Mouse (Mus musculus) left cerebral cortex, adult 18-20 months (tissue): Measurements from ENCODE around the gene Olfr522. TPM values are rescaled to one million over a fixed set of nuclear protein-coding genes. Genes with fewer than 3 reads are reported as not detected.

Experiments
- DNase-seq, 2 experiments: peaks; one replicate each; pipeline ENCODE4 v3.0.0; 2021 to 2022; ENCODE audit warnings: low spot score in 2 of 2, mixed read lengths in 1 of 2
- long read RNA-seq, 2 experiments: library from polyadenylated mRNA; stranded (forward); transcript quantifications; one replicate each; pipeline ENCODE4 v2.0.0; 2021
- total RNA-seq, 2 experiments: library from RNA; stranded (reverse); gene quantifications; 2 replicates each; pipeline ENCODE4 v1.2.3; 2021

Olfr522 gene
- total RNA-seq: not detected
- long read RNA-seq, experiment 1: 0 reads
- long read RNA-seq, experiment 2: 0 reads

GRCm38 (mm10) chr7:140164664-140165063 lies at the start of gene Olfr522:
Olfr522 (minus strand) TSS chr7:140164764.
- DNase-seq: no peak

GRCm38 (mm10) chr7:140213841-140214240 lies 49.3 kb upstream of the Olfr522 start:
- DNase-seq: no peak

DNA sequence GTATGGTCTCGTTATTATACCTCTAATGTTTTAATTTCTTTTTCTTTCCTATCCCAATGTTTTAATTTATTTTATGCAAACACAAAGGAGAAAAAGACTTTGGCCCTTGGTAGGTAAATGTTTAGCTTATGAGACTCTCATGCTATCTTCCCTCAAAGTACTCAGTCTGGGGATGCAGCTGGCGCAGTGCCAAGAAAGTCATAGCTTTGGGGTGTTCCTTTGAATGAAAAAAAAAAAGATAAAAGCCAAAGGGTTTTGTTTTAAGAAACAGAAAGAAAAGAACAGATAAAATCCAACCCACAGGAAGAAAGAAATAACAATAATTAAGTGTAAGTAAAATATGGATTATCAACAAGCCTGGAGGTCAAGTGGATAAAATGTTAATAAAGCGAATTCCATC lies 44.1 kb upstream of the Olfr522 start:
- DNase-seq: no peak

DNA sequence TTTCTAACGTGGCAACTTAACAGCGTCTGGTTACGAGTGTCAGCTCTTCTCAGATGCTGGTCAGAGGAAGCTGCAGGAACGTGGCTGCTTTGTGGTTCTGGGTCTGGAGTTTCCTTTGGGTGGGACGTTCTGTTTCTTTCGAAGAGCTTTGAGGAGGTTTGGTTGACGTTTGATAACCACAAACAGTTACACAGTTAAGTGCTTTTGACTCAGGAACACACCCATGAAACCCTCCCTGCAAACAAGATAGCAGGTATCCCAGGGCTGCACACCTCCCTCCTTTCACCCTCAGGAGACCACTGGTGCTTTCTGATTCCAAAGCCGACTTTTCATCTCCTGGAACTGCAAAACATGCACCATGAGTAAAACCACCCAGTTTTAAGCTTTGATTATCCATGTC lies 43.6 kb upstream of the Olfr522 start:
- DNase-seq: no peak

- DNase-seq: no peak
Measured at GRCm38 (mm10) chr7:140206904-140207303, 42.3 kb upstream of the Olfr522 start.

GRCm38 (mm10) chr7:140205864-140206263 lies 41.3 kb upstream of the Olfr522 start, which contains the start of gene Olfr524:
Olfr524 (minus strand) TSS chr7:140205964.
- DNase-seq: no peak

DNA sequence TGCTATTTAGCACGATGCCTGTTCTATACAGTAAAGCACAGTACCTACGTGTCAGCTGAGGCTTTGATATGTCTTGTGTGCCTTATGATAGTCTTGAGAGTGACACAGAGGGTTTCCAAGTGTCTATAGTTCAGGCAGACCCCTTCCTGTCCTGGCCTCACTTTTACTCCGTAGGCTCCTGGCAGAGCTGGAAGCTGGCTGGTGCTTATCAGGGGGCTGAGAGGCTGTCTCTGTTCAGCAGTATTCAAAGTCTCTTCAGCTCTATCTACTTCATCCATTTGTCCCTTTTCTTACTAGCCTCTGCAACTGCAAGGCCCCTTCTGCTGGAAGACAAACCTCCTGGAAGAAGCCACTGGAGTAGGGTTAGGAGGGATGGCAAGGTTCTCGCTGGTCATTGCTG lies 36.5 kb upstream of the Olfr522 start:
- no peak for DNase-seq

GRCm38 (mm10) chr7:140196002-140196401 lies 31.4 kb upstream of the Olfr522 start:
- no peak for DNase-seq

DNA sequence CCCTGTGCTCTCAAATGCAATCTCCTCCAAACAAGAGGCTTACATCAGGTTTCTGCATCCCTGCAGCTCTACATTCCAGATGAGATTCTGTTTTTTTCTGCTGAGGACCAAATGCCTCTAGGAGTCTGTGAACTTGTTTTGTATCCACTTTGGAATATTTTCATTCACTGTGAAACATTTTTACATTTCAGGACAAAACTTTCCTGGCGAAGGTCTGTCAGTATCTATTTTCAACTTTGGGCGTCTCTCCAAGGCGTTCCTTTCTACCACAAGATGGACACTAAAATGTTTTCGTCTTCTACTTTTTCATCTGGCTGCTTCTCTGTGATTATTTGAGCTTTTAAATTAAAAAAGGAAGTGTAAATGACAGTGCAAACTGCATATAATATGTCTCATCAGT lies 29.5 kb upstream of the Olfr522 start:
- peak in 1 of 2 experiments; percentile 20 for DNase-seq

GRCm38 (mm10) chr7:140192851-140193250 lies 28.3 kb upstream of the Olfr522 start:
- DNase-seq: no peak

GRCm38 (mm10) chr7:140192445-140192844 lies 27.9 kb upstream of the Olfr522 start:
- no peak for DNase-seq

DNA sequence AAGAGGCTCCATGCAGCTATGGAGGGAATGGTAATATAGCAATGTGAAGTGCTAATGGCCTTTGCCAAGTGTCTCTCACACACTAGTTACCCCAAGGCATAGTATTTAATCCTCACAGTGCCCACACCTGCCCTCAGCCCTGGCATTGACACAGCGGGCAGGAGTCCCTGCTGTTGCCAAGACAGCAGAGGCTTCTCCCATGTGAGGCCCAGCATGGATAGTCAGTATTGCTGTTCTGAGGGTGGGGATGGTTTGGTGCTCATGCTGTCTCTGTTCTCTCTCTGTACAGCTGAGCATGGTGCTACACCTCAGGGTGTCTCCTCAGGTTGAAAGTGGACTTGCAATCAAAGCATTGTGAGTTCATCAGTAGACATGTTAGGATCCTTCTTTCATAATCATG lies 25.9 kb upstream of the Olfr522 start:
- no peak for DNase-seq

DNA sequence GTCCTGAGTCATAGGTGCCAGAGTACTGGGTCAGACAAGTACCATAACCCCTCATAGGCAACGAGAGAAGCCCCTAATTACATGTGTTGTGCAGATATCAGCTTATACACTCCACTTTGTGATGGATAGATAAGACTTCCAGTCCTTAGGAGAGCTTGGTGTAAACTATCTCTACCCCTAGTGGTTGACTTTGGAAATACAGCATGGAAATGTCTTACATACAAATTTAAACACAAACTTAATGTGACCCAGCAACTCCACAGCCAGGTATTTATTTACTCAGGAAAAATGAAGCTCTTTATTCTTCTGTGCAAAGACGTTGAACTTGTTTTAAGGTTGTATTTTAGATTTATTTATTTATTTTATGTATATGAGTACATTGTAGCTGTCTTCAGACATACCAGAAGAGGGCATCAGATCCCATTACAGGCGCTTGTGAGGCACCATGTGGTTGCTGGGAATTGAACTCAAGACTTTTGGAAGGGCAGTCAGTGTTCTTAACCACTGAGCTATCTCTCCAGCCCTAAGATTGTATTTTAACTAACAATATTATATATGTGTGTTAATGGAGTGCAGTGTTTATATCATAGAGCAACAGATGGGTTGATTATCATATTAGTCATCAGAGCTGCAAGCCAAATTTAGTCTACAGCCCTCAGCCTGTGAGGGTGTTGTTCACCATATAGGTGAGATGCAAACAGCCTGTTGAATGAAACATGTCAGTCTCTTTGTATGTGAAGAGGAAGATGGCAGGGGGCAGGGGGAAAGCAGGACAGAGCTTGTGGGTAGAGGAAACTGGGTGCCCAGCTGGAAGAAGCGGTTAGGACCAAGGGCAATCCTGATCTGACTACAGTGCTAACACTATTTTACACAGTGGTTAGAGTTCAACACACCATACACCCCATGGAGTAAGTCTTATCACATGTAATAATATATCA lies 24.1 kb upstream of the Olfr522 start:
- no peak for DNase-seq

DNA sequence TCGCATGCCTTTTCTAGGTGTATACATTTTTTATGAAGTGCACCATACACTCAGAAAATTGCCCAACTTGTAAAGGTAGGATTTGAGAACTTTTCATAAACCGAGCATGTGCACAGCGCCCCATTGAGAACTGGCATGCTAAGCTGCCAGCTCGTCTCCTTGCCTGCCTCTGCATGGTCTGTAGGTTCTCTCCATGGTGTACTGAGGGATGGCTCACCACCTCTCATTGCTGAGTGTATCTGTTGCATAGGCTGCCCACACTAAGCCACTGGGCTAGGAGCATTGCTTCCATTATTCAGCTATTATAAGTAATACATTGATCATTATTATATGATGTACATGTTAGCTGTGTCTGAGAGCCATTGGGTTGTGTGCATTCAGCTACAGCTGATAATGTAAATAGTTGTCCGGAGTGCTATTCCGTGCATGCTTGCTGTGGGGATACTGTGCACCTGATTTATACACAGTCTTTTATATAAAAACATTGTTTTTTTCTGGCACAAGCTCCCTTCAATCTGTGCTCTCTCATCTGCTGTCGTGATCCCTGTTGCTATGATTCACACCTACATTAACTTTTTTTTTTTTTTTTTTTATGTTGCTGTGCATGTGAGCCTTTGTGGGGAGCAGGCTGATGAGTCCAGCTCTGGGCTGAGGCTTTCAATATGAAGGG lies 23.3 kb upstream of the Olfr522 start:
- DNase-seq: no peak

DNA sequence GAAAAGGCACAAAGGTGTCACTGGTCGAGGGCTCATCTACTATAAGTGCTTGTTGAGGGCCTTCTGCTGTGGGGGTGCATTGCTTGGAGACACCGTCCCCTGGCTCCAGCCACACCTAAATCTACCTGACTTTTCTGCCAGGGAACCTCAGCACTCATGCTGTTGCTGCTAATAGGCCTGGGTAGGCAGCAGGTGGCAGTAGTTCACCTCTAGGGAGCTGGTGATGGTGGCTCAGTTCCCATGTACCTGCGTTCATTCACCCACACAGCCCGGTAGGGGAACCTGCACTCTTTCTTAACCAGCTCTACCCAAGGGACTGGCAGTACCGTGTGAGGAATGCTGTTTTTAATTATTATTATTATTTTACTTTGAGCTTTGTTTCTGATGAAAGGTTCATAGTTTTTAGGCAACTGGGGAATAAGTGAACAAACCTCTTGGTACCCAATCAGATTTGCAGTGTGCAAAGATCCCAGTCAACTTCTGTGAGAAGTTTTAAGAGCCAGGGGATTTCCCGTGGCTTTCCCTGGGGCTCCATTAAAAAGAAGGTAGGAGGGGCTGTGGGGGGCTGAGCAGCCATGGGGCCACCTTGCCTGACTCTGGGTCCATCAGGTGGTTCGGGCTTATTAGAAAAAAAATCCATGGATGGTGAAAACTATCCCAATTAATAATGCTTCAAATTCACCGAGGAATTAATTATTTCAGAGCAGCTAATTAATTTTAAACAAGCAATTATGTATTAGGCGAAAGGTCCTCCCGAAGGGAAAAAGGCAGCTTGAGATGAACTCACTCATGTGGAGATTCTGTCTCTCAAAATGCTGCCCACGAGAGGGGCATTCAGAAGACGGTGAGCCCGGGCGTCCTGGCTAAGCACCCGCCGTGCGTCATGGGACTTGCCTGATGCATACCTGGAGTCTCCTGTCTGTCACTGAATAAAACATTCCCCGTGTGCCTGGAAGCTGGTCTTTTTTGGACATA lies 22.4 kb upstream of the Olfr522 start:
- peak in 1 of 2 experiments; percentile 46 for DNase-seq

DNA sequence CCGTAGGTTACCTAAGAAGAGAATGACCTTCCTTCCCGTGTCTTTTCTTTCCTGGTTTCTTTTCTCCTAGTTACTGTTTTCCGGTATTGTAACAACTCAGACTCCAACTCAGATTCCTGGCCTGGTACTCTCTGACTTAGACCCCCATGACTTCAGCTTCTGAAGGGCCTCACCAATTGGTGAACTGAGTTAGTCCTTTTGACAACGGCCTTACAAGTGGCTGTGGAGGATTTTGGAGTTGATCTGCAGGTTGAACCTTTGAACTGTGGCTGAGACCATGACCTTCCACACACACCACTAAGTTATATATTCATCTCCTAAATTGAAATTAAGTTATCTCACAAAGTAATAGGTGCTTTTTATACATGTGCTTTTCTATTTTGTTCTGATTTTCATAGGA lies 19.6 kb upstream of the Olfr522 start:
- DNase-seq: no peak

- no peak for DNase-seq
Measured at GRCm38 (mm10) chr7:140180692-140181091, 16.1 kb upstream of the Olfr522 start.

- DNase-seq: no peak
Measured at GRCm38 (mm10) chr7:140179176-140179575, 14.6 kb upstream of the Olfr522 start.

GRCm38 (mm10) chr7:140172936-140173335 lies 8.4 kb upstream of the Olfr522 start, which contains the start of gene Olfr523:
Olfr523 (plus strand) TSS chr7:140173217.
- DNase-seq: no peak

GRCm38 (mm10) chr7:140170863-140171262 lies 6.3 kb upstream of the Olfr522 start:
- no peak for DNase-seq

DNA sequence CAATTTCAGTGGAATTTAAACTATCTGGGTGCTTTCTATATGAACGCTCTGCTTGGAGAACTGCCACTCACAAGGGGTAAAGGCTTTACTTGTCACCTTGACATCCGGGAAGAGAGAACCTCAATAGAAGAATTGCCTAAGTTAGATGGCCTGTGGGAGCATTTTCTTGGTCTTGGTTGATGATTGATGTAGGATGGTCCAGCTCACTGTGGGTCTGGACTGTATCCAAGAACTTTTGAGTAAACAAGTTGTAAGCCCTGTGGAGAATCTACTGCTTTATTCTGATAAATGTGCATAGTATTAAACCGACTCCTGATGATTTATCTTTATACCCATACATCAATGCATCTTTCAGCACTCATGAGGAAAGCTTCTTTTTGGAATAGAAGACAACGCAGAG lies 4.8 kb upstream of the Olfr522 start:
- DNase-seq: no peak
